Mouse (Mus musculus) liver, adult 2 months (tissue): Measurements from ENCODE around the gene Gon7.

Source experiments
- CTCF ChIP-seq: fragments of 200-500 bp; IDR thresholded peaks from 2 replicates; pipeline ENCODE4 v1.5.1; 2011; ENCODE audit warnings: low read depth, low read length, control low read depth
- POLR2A ChIP-seq: fragments of 200-500 bp; IDR thresholded peaks from 2 replicates; pipeline ENCODE4 v1.6.1; 2011; ENCODE audit warnings: low read length, control low read depth; ENCODE audit not compliant: insufficient read depth; ENCODE audit errors: extremely low read depth

GRCm38 (mm10) chr12:102725146-102725545 lies 32.5 kb downstream of the Gon7 start:
- TF ChIP-seq POLR2A (no peak), CTCF (no peak)
